Mouse (Mus musculus): ENCODE results near the gene Slc9a1.
A peak's percentile ranks its signal among the peaks of the same experiment; 100 is the strongest.

Gene Slc9a1

GRCm38 (mm10) chr4:133435921-133436320 is 66.4 kb downstream of the Slc9a1 start:
- DNase-seq (ENCODE audit: low read depth, low spot score): no peak

GRCm38 (mm10) chr4:133439460-133440376 is 70.2 kb downstream of the Slc9a1 start:
- peak; percentile 81 for DNase-seq (ENCODE audit: low read depth, low spot score)

GRCm38 (mm10) chr4:133440377-133440795 is 70.9 kb downstream of the Slc9a1 start:
- DNase-seq (ENCODE audit: low read depth, low spot score): no peak

GRCm38 (mm10) chr4:133442194-133442593 is 72.7 kb downstream of the Slc9a1 start:
- DNase-seq (ENCODE audit: low read depth, low spot score): no peak

- no peak for DNase-seq (ENCODE audit: low read depth, low spot score)
Measured at GRCm38 (mm10) chr4:133443085-133443484, 73.6 kb downstream of the Slc9a1 start.

DNA sequence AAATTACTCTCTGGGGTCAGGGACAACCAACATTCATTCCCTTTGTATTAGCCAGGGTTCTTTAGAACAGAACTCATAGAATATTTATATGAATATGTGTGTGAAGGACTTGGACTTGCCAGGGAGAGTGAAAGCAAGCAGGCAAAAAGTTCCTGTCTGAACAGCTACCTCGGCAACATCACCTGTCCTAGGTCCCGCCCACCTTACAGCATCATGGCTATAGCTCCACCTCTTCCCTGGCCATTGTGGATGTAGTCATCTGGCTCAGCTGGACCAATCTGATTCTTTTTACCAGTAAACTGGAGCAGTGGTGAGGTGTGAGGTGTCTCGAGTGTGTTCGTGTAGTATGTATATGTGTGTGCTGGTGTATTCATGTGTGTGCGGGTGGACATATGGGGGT is 76.2 kb downstream of the Slc9a1 start:
- DNase-seq (ENCODE audit: low read depth, low spot score): no peak

DNA sequence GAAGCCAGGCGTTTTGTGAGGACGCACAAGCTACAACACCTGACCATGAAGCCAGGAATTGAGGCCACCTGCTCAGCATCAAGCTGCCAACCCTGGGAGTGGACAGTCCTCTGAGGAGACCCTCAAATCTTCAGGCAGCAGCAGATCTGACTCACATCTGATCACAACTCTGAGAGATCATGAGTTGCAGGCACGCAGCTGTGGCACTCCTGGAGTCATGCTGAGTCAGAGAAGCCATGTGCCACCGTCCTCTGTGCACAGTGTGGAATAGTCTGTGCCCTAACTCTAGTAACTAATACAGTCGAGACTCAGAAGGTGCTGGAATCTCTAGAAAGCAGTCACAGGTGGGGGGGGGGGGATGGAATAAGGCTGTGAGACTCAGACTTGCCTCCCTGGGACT is 77.9 kb downstream of the Slc9a1 start:
- no peak for DNase-seq (ENCODE audit: low read depth, low spot score)

DNA sequence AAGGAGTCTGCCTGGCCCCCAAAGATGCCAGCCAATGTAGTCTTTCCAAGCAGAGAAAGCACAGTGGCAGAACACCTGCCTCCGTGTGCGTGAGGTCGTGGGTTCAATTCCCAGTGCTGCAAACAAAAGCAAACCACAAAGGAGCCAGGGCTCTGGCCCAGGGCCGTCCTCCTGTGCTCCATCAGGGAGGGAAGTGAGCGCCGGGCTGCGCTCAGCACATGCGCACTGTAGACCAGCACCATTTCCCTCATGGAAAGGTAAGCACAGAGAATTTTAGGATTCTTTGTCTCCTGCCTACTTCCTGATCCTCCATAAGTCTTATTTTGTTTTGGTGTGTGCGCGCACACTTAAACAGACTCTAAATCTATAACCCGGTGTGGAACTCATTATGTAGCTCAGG is 78.5 kb downstream of the Slc9a1 start:
- DNase-seq (ENCODE audit: low read depth, low spot score): no peak

DNA sequence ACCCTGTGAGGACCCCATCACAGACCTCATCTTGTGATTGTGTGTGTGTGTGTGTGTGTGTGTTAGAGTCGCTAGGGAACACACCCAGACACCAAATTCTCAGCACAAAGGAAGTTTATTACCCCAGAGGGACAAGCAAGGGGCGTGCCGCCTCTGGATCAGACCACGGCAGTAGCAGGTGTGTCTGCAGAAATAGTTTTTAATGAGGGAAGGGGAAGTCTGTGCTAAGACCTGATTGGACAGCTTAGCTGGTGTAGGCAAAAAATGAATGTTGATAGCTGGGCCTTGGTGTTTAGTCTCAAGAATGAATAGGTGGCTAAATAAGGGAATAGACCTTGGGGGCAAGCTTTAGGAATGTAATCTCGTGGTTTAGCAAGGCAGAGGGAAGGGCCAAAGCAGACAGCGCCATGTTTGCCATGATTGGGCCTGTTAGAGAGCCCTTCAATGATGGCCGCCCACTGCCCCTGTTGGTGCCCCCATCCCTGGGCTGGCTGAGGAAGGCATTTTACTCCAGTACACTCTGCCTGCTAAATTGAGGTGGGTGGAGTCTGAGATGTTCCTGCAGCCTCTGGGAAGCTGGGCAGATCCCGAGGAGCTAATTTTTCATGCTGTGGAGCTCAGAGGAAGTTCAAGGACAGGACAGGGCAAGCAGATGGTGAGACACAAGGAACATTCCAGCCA is 79.3 kb downstream of the Slc9a1 start:
- no peak for DNase-seq (ENCODE audit: low read depth, low spot score)

GRCm38 (mm10) chr4:133449726-133450125 is 80.2 kb downstream of the Slc9a1 start:
- no peak for DNase-seq (ENCODE audit: low read depth, low spot score)

- no peak for DNase-seq (ENCODE audit: low read depth, low spot score)
Measured at GRCm38 (mm10) chr4:133451536-133451935, 82.0 kb downstream of the Slc9a1 start.

DNA sequence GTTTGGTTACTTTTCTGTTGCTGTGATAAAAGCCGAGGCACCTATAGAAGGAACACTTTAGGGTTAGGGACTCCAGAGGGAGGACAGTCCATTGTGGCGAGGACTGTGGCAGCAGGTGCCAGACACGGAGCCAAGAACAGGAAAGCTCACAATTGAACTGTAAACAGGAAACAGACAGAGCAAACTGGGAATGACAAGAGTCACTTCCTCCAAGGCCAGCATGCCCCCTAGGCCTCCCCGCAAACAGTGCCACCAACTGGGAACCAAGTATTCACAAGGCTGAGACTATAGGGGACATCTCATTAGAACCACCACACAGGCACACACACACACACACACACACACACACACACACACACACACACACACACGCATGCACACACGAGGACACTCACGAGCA is 82.9 kb downstream of the Slc9a1 start:
- no peak for DNase-seq (ENCODE audit: low read depth, low spot score)

DNA sequence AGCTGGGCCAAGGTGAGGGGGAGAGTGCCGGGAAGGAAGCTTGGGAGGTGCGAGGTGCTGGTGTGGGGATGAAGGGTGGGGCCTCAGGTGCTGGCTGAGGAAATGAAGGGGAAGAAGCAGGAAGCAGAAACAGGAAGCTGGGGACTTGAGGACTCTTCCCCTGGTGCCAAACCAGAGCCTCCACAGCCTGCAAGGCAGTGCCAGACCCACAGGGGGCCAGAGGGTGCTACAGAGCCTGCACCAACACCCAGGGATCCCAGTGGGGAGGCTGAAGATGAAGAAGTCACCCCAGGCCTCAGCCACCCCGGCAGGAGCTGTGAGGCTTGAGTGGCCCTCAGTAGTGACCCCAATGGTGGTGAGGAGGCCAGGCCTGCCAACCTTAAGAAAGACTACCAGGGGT is 88.5 kb downstream of the Slc9a1 start:
- DNase-seq (ENCODE audit: low read depth, low spot score): no peak

- DNase-seq (ENCODE audit: low read depth, low spot score): no peak
Measured at GRCm38 (mm10) chr4:133460006-133460405, 90.5 kb downstream of the Slc9a1 start.

DNA sequence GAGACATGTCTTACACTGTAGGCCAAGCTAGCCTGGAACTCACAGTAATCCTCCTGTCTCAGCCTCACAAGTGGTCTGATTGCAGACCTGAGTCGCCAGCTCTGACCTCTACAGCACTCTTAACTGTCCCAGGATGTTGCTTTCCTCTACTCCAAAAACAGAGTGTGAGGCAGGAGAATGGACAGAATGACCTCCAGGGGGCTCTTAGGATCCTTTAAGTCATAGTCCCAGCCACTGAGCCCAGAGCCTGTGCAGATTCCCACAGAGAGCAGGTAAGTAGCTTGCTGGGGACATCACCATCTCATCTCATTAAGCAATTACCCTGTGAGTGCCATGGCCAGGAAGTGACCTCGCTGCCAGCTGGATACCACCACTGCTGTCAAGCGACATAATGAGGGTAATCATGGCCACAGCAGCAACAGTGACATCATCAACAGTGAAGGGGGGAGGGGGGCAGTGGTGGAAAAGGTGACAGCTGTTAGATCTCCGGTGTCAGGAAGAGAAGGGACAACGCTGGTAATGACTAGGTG is 91.4 kb downstream of the Slc9a1 start:
- DNase-seq (ENCODE audit: low read depth, low spot score): no peak

DNA sequence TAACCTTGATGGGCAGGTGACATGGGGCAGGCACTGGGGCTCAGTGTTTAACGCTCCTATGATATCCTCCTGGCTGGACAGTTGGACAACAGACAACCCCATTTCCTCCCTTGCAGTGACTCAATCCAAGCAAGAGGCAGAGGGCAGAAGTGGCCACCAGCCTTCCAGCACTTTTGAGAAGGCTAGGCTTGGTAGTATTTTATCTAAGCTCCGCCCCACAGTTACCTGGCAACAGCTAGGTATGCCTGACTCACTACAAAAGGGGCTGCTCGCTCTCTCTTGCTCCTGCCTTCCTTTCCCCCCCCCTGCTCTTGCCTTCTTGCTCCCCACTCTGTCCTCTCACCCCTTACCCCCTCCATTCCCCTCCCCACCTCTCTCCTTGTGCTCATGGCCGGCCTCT is 91.9 kb downstream of the Slc9a1 start:
- no peak for DNase-seq (ENCODE audit: low read depth, low spot score)

DNA sequence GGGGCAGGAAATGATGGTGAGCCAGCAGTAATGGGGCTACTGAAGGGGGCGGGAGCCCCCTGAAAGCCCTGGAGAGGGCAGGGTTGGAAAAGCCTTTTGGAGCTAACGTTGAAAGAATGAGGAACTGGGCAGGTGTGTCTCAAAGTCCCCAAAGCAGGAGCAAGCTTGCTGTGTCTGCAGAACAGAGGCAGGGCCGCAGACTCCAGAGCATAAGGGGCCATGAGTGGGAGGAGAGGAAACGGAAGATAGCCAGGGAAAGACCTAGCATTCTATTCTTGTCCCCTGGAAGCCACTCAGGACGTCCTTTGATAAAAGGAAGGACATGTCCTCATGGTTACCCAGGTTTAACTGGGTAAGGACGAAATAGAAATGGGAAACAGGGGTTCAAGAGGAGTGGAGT is 93.7 kb downstream of the Slc9a1 start:
- DNase-seq (ENCODE audit: low read depth, low spot score): no peak

DNA sequence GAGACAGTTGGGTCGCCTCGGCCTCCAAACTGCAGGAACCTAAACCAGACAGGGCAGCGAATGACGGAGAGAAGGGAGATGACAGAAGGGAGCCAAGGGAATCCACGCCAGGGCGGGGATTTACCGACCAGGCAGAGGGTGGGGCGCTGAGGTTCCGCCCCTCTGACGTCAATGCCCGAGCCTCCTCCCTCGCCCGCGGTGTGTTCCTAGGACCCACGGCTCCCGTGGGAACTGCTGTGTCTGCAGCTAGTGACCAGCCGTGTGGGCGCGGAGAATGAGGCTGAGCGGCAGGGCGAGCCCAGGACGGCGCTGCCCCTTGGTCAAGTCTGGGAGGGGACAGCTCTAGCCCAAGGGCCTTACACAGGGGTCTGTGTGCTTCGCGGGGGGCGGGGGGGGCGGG is 98.6 kb downstream of the Slc9a1 start:
- DNase-seq (ENCODE audit: low read depth, low spot score): peak; percentile 64

DNA sequence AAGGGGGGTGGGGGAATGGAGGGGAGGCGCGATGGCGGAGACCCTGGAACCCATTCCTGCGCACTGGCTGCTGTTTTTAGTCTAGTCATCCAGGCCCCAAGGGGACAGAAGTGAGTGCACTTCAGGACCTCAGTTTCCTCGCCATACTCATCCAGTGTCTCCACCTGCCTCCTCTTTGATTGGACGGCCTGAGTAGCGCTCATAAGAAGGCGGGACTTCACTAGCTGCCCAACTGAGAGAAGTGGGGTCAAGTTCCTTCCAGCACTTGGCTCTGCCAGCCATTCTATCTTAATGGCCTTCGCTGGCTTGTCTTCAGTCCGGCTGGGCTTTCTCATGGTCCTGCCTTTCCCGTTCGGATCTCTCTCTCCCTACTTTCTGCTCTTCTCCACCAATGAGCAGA is 99.6 kb downstream of the Slc9a1 start:
- DNase-seq (ENCODE audit: low read depth, low spot score): no peak

GRCm38 (mm10) chr4:133471135-133471821 is 101.8 kb downstream of the Slc9a1 start:
- DNase-seq (ENCODE audit: low read depth, low spot score): no peak
